Mouse (Mus musculus) forebrain, embryonic 11.5 days (tissue): ENCODE measurements around the gene Gimd1. TPM values are rescaled to one million over a fixed set of nuclear protein-coding genes. Genes with fewer than 3 reads are reported as not detected.
A peak's percentile ranks its signal among the peaks of the same experiment; 100 is the strongest.

Experiments used
- ATAC-seq: fragments of 200-750 bp; cut with Nextera tagmentation; replicated peaks from 2 replicates; pipeline ENCODE4 v1.8.0; 2017; ENCODE audit warnings: moderate TSS enrichment; ENCODE audit not compliant: low FRiP score
- DNase-seq: peaks from one replicate; pipeline ENCODE4 v3.0.0-alpha.2; 2017; ENCODE audit warnings: low spot score
- H3K27ac ChIP-seq: fragments of 300-500 bp; sonication (generic); 2 replicates; pipeline ENCODE4 v1.5.1; 2014; ENCODE audit warnings: low read depth, low read length
- H3K27me3 ChIP-seq: fragments of 300-500 bp; sonication (generic); 2 replicates; pipeline ENCODE4 v1.6.1; 2014; ENCODE audit warnings: mild to moderate bottlenecking, low read length, mixed read lengths; ENCODE audit not compliant: control insufficient read depth, insufficient read depth
- H3K36me3 ChIP-seq: fragments of 300-500 bp; sonication (generic); 2 replicates; pipeline ENCODE4 v1.6.1; 2014; ENCODE audit warnings: mild to moderate bottlenecking, low read length, moderate library complexity, mixed read lengths; ENCODE audit not compliant: control insufficient read depth, insufficient read depth
- H3K4me1 ChIP-seq: fragments of 300-500 bp; sonication (generic); replicated peaks from 2 replicates; pipeline ENCODE4 v1.6.1; 2014; ENCODE audit warnings: low read length, mixed read lengths; ENCODE audit not compliant: control insufficient read depth, insufficient read depth
- H3K4me2 ChIP-seq: fragments of 300-500 bp; sonication (generic); 2 replicates; pipeline ENCODE4 v1.6.1; 2014; ENCODE audit warnings: low read depth, mild to moderate bottlenecking, low read length, moderate library complexity, mixed read lengths; ENCODE audit not compliant: severe bottlenecking
- H3K4me3 ChIP-seq: fragments of 300-500 bp; sonication (generic); 2 replicates; pipeline ENCODE4 v1.5.1; 2014; ENCODE audit warnings: low read depth, low read length
- H3K9ac ChIP-seq: fragments of 300-500 bp; sonication (generic); 2 replicates; pipeline ENCODE4 v1.6.1; 2014; ENCODE audit warnings: low read length
- H3K9me3 ChIP-seq: fragments of 300-500 bp; sonication (generic); 2 replicates; pipeline ENCODE4 v1.6.1; 2016; ENCODE audit warnings: low read length, mixed read lengths; ENCODE audit not compliant: control insufficient read depth
- WGBS: fragments of 180-500 bp; shearing (Covaris S2); extraction: QIAGEN DNeasy Blood & Tissue Kit; methylation state at CpG from one replicate; pipeline ENCODE4 v1.1.7; 2014; 5-methylcytosine and 5-hydroxymethylcytosine counted together
- polyA plus RNA-seq: library from polyadenylated mRNA; unstranded; fragments of >200 nt; fragmentation: Nextera tagmentation; extraction: Ambion mirVana; gene quantifications from 2 replicates; pipeline ENCODE4 v1.2.1, GENCODE M21; 2014

The Gimd1 gene
- polyA plus RNA-seq, 1 experiment from 2014 or later = not detected

DNA sequence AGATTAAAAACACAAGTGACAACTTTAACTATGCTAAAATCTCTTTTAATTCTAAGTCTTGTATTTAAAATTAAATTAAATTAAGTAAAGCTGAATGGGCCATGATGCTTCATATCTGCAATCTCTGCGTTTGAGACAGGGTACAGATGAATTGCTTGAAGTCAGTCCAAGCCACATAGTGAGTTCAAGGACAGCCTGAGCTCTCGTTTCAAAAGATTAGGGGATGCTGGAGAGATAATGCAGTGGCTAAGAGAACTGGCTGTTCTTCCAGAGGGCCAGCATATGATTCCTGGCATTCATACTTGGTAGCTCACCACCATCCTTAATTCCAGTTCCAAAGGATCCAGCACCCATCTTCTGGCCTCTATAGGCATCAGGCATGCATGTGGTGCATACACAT lies 3.6 kb downstream of the Gimd1 start:
- no peaks in the 10 kb centered on the region for H3K36me3 ChIP-seq
- no peak overlapping the region for H3K9ac ChIP-seq
- DNase-seq (no peak), ATAC-seq (no peak)
- H3K9me3 ChIP-seq = no peaks in the 10 kb centered on the region
- H3K27ac ChIP-seq = no peak overlapping the region
- H3K27me3 ChIP-seq = no peaks in the 10 kb centered on the region
- 65% methylated on average over 2 of the region's 2 CpGs for WGBS
- H3K4me1 ChIP-seq = no peaks in the 10 kb centered on the region
- no peak overlapping the region for H3K4me2 ChIP-seq
- H3K4me3 ChIP-seq = no peak overlapping the region

DNA sequence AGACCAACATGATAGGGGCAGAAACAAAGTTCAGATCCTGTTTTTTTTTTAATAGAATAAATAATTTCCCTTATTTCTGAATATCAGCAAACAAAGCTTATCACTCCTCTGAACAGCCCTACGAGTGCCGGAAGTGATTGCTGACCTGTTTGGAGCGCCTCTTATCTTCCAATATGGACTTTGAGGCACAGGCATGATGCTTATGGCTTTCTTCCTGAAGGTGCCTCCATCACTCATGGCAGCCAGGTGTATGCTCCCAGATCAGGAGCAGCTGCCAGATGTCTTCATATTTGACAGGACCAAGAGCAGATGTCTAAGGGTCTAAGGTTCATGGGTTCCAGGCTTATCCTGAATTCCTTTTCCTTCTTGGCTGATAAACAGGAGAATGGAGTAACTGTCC lies 7.5 kb downstream of the Gimd1 start:
- H3K36me3 ChIP-seq = no peaks in the 10 kb centered on the region
- H3K4me3 ChIP-seq = no peak overlapping the region
- no peaks in the 10 kb centered on the region for H3K4me1 ChIP-seq
- H3K9me3 ChIP-seq = no peaks in the 10 kb centered on the region
- H3K4me2 ChIP-seq = no peak overlapping the region
- ATAC-seq (no peak), DNase-seq (no peak)
- 91% methylated on average over 3 of the region's 3 CpGs for WGBS
- H3K27ac ChIP-seq = no peak overlapping the region
- no peak overlapping the region for H3K9ac ChIP-seq
- no peaks in the 10 kb centered on the region for H3K27me3 ChIP-seq

GRCm38 (mm10) chr3:132644071-132644470 lies 14.5 kb downstream of the Gimd1 start:
- no peak overlapping the region for H3K4me3 ChIP-seq
- no peaks in the 10 kb centered on the region for H3K4me1 ChIP-seq
- DNase-seq = no peak
- no peaks in the 10 kb centered on the region for H3K27me3 ChIP-seq
- no peak overlapping the region for H3K4me2 ChIP-seq
- H3K27ac ChIP-seq = no peak overlapping the region
- WGBS = 96% methylated on average over 4 of the region's 4 CpGs
- ATAC-seq = no peak
- H3K36me3 ChIP-seq = no peaks in the 10 kb centered on the region
- no peak overlapping the region for H3K9ac ChIP-seq
- H3K9me3 ChIP-seq = no peaks in the 10 kb centered on the region

DNA sequence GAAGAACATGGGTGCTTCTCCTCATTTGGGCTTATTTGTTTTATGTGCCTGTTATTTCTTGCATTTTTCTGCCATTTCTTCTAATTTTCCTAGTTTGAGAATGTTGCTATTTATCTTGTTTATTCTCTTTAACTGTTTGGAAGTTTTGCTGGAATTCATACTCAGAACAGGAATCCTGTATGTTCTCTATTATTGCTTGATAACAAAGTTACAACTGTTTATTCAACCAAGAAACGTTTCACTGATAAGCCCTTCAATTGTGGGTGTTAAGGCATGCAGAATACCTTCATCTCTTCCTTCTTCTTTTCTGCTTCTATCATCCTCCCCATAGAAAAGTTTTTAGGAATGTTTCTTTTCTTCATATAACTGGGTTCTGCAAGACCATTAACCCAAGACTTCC lies 17.2 kb downstream of the Gimd1 start:
- ATAC-seq = no peak
- WGBS = 64% methylated on average over 1 of the region's 1 CpGs
- Histone ChIP-seq H3K36me3 (no peaks in the 10 kb centered on the region), H3K9me3 (no peaks in the 10 kb centered on the region), H3K4me1 (no peaks in the 10 kb centered on the region), H3K27me3 (no peaks in the 10 kb centered on the region), H3K27ac (no peak overlapping the region), H3K4me2 (no peak overlapping the region), H3K4me3 (no peak overlapping the region), H3K9ac (no peak overlapping the region)
- no peak for DNase-seq

- Histone ChIP-seq H3K4me3 (no peak overlapping the region), H3K9ac (no peak overlapping the region), H3K4me1 (no peaks in the 10 kb centered on the region), H3K27me3 (no peaks in the 10 kb centered on the region), H3K36me3 (no peaks in the 10 kb centered on the region), H3K9me3 (no peaks in the 10 kb centered on the region), H3K27ac (no peak overlapping the region), H3K4me2 (no peak overlapping the region)
- WGBS = 87% methylated on average over 7 of the region's 7 CpGs
- DNase-seq (no peak), ATAC-seq (no peak)
Observed at GRCm38 (mm10) chr3:132649368-132649767, 19.7 kb downstream of the Gimd1 start.

DNA sequence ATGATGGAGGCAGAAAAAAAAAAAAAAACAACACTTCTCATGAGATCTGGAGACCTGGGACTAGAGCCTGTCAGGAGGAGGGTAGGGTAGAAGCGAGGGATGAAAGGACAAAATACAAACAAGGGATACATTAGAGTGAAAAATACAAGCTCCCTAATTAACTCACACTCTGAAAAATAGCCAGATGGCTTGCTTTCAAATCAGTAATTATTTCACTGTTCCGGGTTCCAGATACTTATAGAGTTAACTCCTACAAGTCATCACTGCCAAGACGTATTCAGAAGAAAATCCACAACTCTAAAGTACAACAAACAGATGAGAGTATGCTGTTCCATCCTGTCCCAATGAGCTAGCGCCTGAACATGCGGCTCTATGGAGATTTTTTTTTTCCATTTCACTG lies 20.6 kb downstream of the Gimd1 start:
- H3K4me3 ChIP-seq = no peak overlapping the region
- no peaks in the 10 kb centered on the region for H3K4me1 ChIP-seq
- H3K27me3 ChIP-seq = no peaks in the 10 kb centered on the region
- no peak for DNase-seq
- no peaks in the 10 kb centered on the region for H3K36me3 ChIP-seq
- 89% methylated on average over 5 of the region's 5 CpGs for WGBS
- no peak for ATAC-seq
- no peak overlapping the region for H3K9ac ChIP-seq
- no peak overlapping the region for H3K27ac ChIP-seq
- no peaks in the 10 kb centered on the region for H3K9me3 ChIP-seq
- H3K4me2 ChIP-seq = no peak overlapping the region

GRCm38 (mm10) chr3:132651776-132652175 lies 22.2 kb downstream of the Gimd1 start:
- Histone ChIP-seq H3K36me3 (no peaks in the 10 kb centered on the region), H3K27me3 (no peaks in the 10 kb centered on the region), H3K27ac (no peak overlapping the region), H3K4me1 (no peaks in the 10 kb centered on the region), H3K9me3 (no peaks in the 10 kb centered on the region), H3K4me3 (no peak overlapping the region), H3K4me2 (no peak overlapping the region), H3K9ac (no peak overlapping the region)
- DNase-seq (no peak), ATAC-seq (no peak)
- WGBS = 85% methylated on average over 3 of the region's 3 CpGs

- H3K9me3 ChIP-seq = no peaks in the 10 kb centered on the region
- ATAC-seq = no peak
- DNase-seq = no peak
- WGBS = 84% methylated on average over 7 of the region's 7 CpGs
- H3K9ac ChIP-seq = no peak overlapping the region
- no peaks in the 10 kb centered on the region for H3K36me3 ChIP-seq
- no peaks in the 10 kb centered on the region for H3K4me1 ChIP-seq
- H3K27me3 ChIP-seq = no peaks in the 10 kb centered on the region
- H3K4me3 ChIP-seq = no peak overlapping the region
- no peak overlapping the region for H3K4me2 ChIP-seq
- no peak overlapping the region for H3K27ac ChIP-seq
Observed at GRCm38 (mm10) chr3:132653959-132654358, 24.3 kb downstream of the Gimd1 start.

- ATAC-seq (0 out of 2 replicates have a peak, but pooled peaks have one; percentile 39), DNase-seq (no peak)
- 88% methylated on average over 2 of the region's 2 CpGs for WGBS
- no peaks in the 10 kb centered on the region for H3K9me3 ChIP-seq
- H3K4me3 ChIP-seq = no peak overlapping the region
- H3K36me3 ChIP-seq = no peaks in the 10 kb centered on the region; the same call in 1 of the 2 replicates
- no peak overlapping the region for H3K9ac ChIP-seq
- no peaks in the 10 kb centered on the region for H3K4me1 ChIP-seq
- no peak overlapping the region for H3K4me2 ChIP-seq
- no peaks in the 10 kb centered on the region for H3K27me3 ChIP-seq
- no peak overlapping the region for H3K27ac ChIP-seq
Observed at GRCm38 (mm10) chr3:132655955-132656354, 26.3 kb downstream of the Gimd1 start.
